Mouse (Mus musculus) midbrain, embryonic 10.5 days (tissue): Measurements from ENCODE around the gene Tmem8b. TPM values are rescaled to one million over a fixed set of nuclear protein-coding genes. Genes with fewer than 3 reads are reported as not detected.

Experiments
- DNase-seq: peaks from one replicate; pipeline ENCODE4 v3.0.0-alpha.2; 2017; ENCODE audit warnings: low spot score
- H3K27ac ChIP-seq: fragments of 300-500 bp; sonication (generic); replicated peaks from 2 replicates; pipeline ENCODE4 v1.5.1; 2016; ENCODE audit warnings: mild to moderate bottlenecking
- H3K27me3 ChIP-seq: fragments of 300-500 bp; sonication (generic); 2 replicates; pipeline ENCODE4 v1.6.1; 2016; ENCODE audit warnings: low read depth, mild to moderate bottlenecking; ENCODE audit not compliant: poor library complexity, severe bottlenecking
- H3K36me3 ChIP-seq: fragments of 300-500 bp; sonication (generic); 2 replicates; pipeline ENCODE4 v1.6.1; 2016; ENCODE audit warnings: mild to moderate bottlenecking, moderate library complexity
- H3K4me1 ChIP-seq: fragments of 300-500 bp; sonication (generic); 2 replicates; pipeline ENCODE4 v1.6.1; 2016
- H3K4me3 ChIP-seq: fragments of 300-500 bp; sonication (generic); 2 replicates; pipeline ENCODE4 v1.5.1; 2016; ENCODE audit warnings: mild to moderate bottlenecking, moderate library complexity
- H3K9me3 ChIP-seq: fragments of 300-500 bp; sonication (generic); replicated peaks from 2 replicates; pipeline ENCODE4 v1.6.1; 2016; ENCODE audit warnings: mild to moderate bottlenecking
- WGBS: fragments of 180-500 bp; shearing (Covaris S2); methylation state at CpG from one replicate; pipeline ENCODE4 v1.1.7; 2016; 5-methylcytosine and 5-hydroxymethylcytosine counted together
- polyA plus RNA-seq: library from polyadenylated mRNA; unstranded; fragments of >200 nt; fragmentation: Nextera tagmentation; extraction: Ambion mirVana; gene quantifications from 2 replicates; pipeline ENCODE4 v1.2.1, GENCODE M21; 2016

Gene Tmem8b
- polyA plus RNA-seq, 1 experiment from 2014 or later, result 4.6 TPM

GRCm38 (mm10) chr4:43673703-43674102 lies 4.9 kb downstream of the Tmem8b start:
- H3K9me3 ChIP-seq, result no peaks in the 10 kb centered on the region
- no peak for DNase-seq
- peaks cover 32% of the 10 kb centered on the region for H3K4me1 ChIP-seq
- H3K27me3 ChIP-seq, result peaks cover 15% of the 10 kb centered on the region
- WGBS, result 80% methylated on average over 8 of the region's 8 CpGs
- H3K36me3 ChIP-seq, result peaks cover 37% of the 10 kb centered on the region
- no peak overlapping the region for H3K27ac ChIP-seq
- H3K4me3 ChIP-seq, result no peak overlapping the region

- Histone ChIP-seq H3K27me3 (peaks cover 15% of the 10 kb centered on the region), H3K4me3 (no peak overlapping the region), H3K9me3 (no peaks in the 10 kb centered on the region), H3K27ac (no peak overlapping the region), H3K36me3 (peaks cover 37% of the 10 kb centered on the region), H3K4me1 (peaks cover 24% of the 10 kb centered on the region)
- DNase-seq, result no peak
- 80% methylated on average over 5 of the region's 5 CpGs for WGBS
These were observed 6.2 kb downstream of the Tmem8b start for GRCm38 (mm10) chr4:43674974-43675373.

GRCm38 (mm10) chr4:43675608-43676007 lies 6.8 kb downstream of the Tmem8b start:
- Histone ChIP-seq H3K4me1 (peaks cover 18% of the 10 kb centered on the region), H3K36me3 (peaks cover 39% of the 10 kb centered on the region), H3K27me3 (peaks cover 11% of the 10 kb centered on the region), H3K9me3 (no peaks in the 10 kb centered on the region), H3K27ac (no peak overlapping the region), H3K4me3 (no peak overlapping the region)
- 82% methylated on average over 4 of the region's 4 CpGs for WGBS
- DNase-seq, result no peak

GRCm38 (mm10) chr4:43678541-43678940 lies 9.8 kb downstream of the Tmem8b start:
- no peaks in the 10 kb centered on the region for H3K4me1 ChIP-seq
- no peak overlapping the region for H3K4me3 ChIP-seq
- no peaks in the 10 kb centered on the region for H3K9me3 ChIP-seq
- no peak for DNase-seq
- H3K27me3 ChIP-seq, result no peaks in the 10 kb centered on the region
- no peak overlapping the region for H3K27ac ChIP-seq
- 86% methylated on average over 6 of the region's 6 CpGs for WGBS
- peaks cover 60% of the 10 kb centered on the region for H3K36me3 ChIP-seq

GRCm38 (mm10) chr4:43679416-43680043 lies 10.8 kb downstream of the Tmem8b start:
- Histone ChIP-seq H3K4me3 (no peak overlapping the region), H3K36me3 (peaks cover 54% of the 10 kb centered on the region), H3K27me3 (no peaks in the 10 kb centered on the region), H3K4me1 (no peaks in the 10 kb centered on the region), H3K9me3 (no peaks in the 10 kb centered on the region), H3K27ac (no peak overlapping the region)
- 92% methylated on average over 7 of the region's 7 CpGs for WGBS
- no peak for DNase-seq

- H3K36me3 ChIP-seq, result peaks cover 28% of the 10 kb centered on the region
- H3K27me3 ChIP-seq, result no peaks in the 10 kb centered on the region
- H3K9me3 ChIP-seq, result no peaks in the 10 kb centered on the region
- no peak for DNase-seq
- 93% methylated on average over 17 of the region's 17 CpGs for WGBS
- H3K27ac ChIP-seq, result no peak overlapping the region
- H3K4me3 ChIP-seq, result no peak overlapping the region
- H3K4me1 ChIP-seq, result no peaks in the 10 kb centered on the region
These were observed 21.2 kb downstream of the Tmem8b start for GRCm38 (mm10) chr4:43690021-43690420.

GRCm38 (mm10) chr4:43691026-43691425 lies 22.3 kb downstream of the Tmem8b start:
- no peak for DNase-seq
- Histone ChIP-seq H3K4me1 (peaks cover 4% of the 10 kb centered on the region; the same call in 1 of the 2 replicates), H3K27me3 (no peaks in the 10 kb centered on the region), H3K4me3 (no peak overlapping the region), H3K27ac (no peak overlapping the region), H3K9me3 (no peaks in the 10 kb centered on the region), H3K36me3 (peaks cover 18% of the 10 kb centered on the region)
- 89% methylated on average over 5 of the region's 5 CpGs for WGBS

GRCm38 (mm10) chr4:43693806-43694241 lies 25.1 kb downstream of the Tmem8b start:
- Histone ChIP-seq H3K36me3 (peaks cover 14% of the 10 kb centered on the region), H3K27me3 (no peaks in the 10 kb centered on the region), H3K9me3 (no peaks in the 10 kb centered on the region), H3K4me3 (no peak overlapping the region), H3K27ac (no peak overlapping the region), H3K4me1 (peaks cover 4% of the 10 kb centered on the region; the same call in 1 of the 2 replicates)
- no peak for DNase-seq
- whole genome bisulfite sequencing, result 82% methylated on average over 5 of the region's 5 CpGs

- Histone ChIP-seq H3K4me1 (peaks cover 4% of the 10 kb centered on the region; the same call in 1 of the 2 replicates), H3K27me3 (no peaks in the 10 kb centered on the region), H3K36me3 (peaks cover 7% of the 10 kb centered on the region), H3K4me3 (no peak overlapping the region), H3K9me3 (no peaks in the 10 kb centered on the region), H3K27ac (no peak overlapping the region)
- 93% methylated on average over 1 of the region's 1 CpGs for WGBS
- DNase-seq, result no peak
These were observed 25.9 kb downstream of the Tmem8b start for GRCm38 (mm10) chr4:43694439-43695248.

DNA sequence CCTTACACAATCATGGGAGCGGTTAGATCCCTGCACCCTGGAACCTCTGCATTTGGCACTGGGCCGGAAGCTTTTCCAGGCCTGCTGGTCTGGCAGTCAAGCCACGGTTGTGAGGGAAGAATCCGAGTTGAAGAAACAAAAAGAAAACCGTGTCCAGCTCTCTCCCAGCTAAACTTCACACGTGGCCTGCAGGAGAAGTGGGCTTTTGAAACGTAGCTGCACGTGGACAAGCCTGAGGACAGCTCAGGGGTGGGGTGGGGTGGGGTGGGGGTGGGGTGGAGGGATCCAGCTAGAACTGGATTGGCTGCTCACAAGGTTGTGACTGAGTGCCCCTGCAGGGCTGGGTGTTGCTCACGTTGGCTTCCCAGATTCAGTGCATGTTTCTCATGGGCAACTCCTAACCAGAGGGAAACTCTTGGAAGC lies 26.5 kb downstream of the Tmem8b start:
- WGBS, result 40% methylated on average over 9 of the region's 9 CpGs
- no peaks in the 10 kb centered on the region for H3K9me3 ChIP-seq
- no peaks in the 10 kb centered on the region for H3K27me3 ChIP-seq
- peaks cover under 1% of the 10 kb centered on the region; the same call in 1 of the 2 replicates for H3K36me3 ChIP-seq
- no peak overlapping the region for H3K4me3 ChIP-seq
- no peak for DNase-seq
- H3K27ac ChIP-seq, result no peak overlapping the region
- peaks cover 4% of the 10 kb centered on the region; the same call in 1 of the 2 replicates for H3K4me1 ChIP-seq

DNA sequence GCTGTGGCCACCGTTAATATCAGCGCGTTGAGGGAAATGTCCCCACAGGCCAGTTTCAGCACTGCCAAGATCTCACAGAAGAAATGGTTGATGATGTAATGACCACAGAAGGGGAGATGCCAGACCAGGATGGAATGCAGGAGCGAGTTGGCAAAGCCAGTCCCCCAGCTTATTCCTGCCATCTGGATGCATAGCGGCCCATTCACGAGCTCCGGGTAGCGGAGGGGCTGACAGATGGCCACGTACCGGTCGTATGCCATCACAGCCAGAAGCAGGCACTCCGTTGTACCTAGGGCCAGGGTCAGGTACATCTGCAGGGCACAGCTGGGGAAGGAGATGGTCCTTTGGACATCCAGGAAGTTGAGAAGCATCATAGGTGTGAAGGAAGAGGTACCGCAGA lies 27.8 kb downstream of the Tmem8b start:
- Histone ChIP-seq H3K27me3 (no peaks in the 10 kb centered on the region), H3K27ac (no peak overlapping the region), H3K9me3 (no peaks in the 10 kb centered on the region), H3K4me1 (peaks cover 4% of the 10 kb centered on the region; the same call in 1 of the 2 replicates), H3K36me3 (no peaks in the 10 kb centered on the region), H3K4me3 (no peak overlapping the region)
- DNase-seq, result no peak
- WGBS, result 93% methylated on average over 13 of the region's 13 CpGs

GRCm38 (mm10) chr4:43700707-43701106 lies 31.9 kb downstream of the Tmem8b start, which contains the start of gene Olfr70:
Olfr70 (minus strand) TSS chr4:43700807.
- WGBS, result 91% methylated on average over 6 of the region's 6 CpGs
- H3K27ac ChIP-seq, result no peak within 1 kb of the TSS
- no peaks in the 10 kb centered on the region for H3K9me3 ChIP-seq
- H3K27me3 ChIP-seq, result no peaks in the 10 kb centered on the region
- H3K4me1 ChIP-seq, result no peaks in the 10 kb centered on the region; the same call in 1 of the 2 replicates
- H3K36me3 ChIP-seq, result no peaks in the 10 kb centered on the region
- no peak for DNase-seq
- H3K4me3 ChIP-seq, result no peak within 1 kb of the TSS

DNA sequence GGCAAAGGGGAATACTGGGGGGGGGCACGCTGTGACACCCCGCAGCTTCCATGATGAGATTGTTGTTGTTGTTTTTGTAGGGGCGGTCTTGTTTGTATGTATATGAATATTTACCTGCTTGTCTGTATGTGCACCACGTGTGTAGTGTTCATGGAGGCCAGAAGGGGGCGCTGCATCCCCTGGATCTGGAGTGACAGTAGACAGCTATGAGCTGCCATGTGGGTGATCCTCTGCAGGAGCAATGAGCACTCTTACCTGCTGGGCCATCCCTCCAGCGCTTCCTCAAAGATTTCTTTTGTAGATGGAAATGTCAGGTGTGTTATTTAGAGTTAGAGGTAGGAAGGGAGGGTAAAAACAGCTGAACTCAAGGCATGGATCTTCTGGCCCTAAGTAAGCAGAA lies 34.7 kb downstream of the Tmem8b start:
- H3K27me3 ChIP-seq, result no peaks in the 10 kb centered on the region
- no peaks in the 10 kb centered on the region for H3K36me3 ChIP-seq
- H3K4me1 ChIP-seq, result peaks cover 6% of the 10 kb centered on the region
- no peak overlapping the region for H3K27ac ChIP-seq
- H3K4me3 ChIP-seq, result no peak overlapping the region
- no peaks in the 10 kb centered on the region for H3K9me3 ChIP-seq
- no peak for DNase-seq
- 81% methylated on average over 6 of the region's 6 CpGs for WGBS
